Mouse (Mus musculus): ENCODE measurements around the gene E330009J07Rik. TPM values are rescaled to one million over a fixed set of nuclear protein-coding genes. Genes with fewer than 3 reads are reported as not detected.

E330009J07Rik gene
- polyA plus RNA-seq, 1 experiment, result 0.12 TPM

DNA sequence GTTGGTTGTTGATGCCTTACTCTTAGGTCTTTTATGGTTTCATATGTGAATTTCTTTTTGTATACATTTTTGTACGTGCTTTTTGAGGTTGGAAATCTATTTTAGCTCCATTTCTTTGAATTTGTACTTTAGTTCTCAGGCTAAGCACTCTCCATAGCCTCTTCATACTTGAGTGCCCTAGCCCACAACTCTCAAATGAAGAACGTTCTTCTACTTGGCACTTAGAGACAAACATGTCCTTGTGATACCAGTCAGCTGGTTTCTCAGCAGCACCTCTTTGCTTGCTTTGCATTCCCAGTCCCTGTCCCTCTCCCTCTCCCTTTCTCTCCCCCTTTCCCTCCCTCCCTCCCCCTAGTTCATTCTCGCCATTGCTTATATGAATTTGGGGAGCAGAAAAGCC, 55.8 kb downstream of the E330009J07Rik start:
- Histone ChIP-seq H3K9me3 (no peaks in the 10 kb centered on the region), H3K27me3 (replicated peaks) (no peaks in the 10 kb centered on the region), H3K36me3 (replicated peaks; ENCODE audit: low read length) (peaks cover 53% of the 10 kb centered on the region), H3K4me1 (peaks cover 1% of the 10 kb centered on the region), H3K4me3 (replicated peaks) (no peak overlapping the region)
- TF ChIP-seq GATA1 (IDR thresholded peaks at IDR 0.05; ENCODE audit: borderline replicate concordance, low read length) (no peak), FLI1 (IDR thresholded peaks at IDR 0.05; ENCODE audit: low read length) (no peak)

DNA sequence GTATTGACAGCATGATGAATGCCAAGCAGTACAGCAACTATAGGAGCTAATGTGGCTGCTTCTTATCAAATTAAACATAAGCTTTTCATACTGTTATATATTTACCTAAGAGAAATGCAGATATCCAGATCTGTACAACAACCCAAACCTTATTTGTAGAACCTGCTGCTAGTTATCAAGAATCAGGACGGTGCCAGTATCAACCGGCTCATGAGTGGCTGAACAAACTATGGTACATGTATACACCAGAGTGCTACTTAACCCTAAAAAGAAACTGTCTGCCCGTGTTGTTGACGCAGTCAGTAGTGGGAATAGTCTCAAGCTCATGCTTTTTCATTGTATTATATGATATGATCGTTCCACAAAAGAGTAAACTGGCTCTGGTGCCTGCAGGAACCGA, 64.9 kb downstream of the E330009J07Rik start:
- TF ChIP-seq FLI1 (IDR thresholded peaks at IDR 0.05; ENCODE audit: low read length) (no peak), GATA1 (IDR thresholded peaks at IDR 0.05; ENCODE audit: borderline replicate concordance, low read length) (no peak)
- Histone ChIP-seq H3K36me3 (replicated peaks; ENCODE audit: low read length) (peaks cover 52% of the 10 kb centered on the region), H3K9me3 (no peaks in the 10 kb centered on the region), H3K27me3 (replicated peaks) (no peaks in the 10 kb centered on the region), H3K4me1 (peaks cover 4% of the 10 kb centered on the region; the same call in 1 of the 2 replicates), H3K4me3 (replicated peaks) (no peak overlapping the region)

DNA sequence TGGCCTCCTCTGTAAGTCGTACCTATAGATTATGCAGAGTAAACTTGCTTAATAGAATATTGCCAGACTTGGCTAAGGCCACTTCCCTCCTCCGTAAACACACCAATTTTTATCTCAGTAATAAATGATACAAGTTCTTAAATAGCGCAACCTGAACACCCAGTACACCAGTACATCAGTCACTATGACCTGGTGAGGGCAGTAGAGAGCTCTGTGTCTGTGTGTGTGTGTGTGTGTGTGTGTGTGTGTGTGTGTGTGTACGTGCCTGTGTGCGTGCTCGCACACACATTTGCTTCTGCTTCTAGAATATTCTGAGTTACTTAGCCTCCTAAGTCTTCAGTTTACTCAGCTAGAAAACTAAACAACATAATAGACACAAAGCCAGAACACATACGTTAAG, 82.6 kb downstream of the E330009J07Rik start:
- H3K36me3 ChIP-seq (replicated peaks; ENCODE audit: low read length), result peaks cover 65% of the 10 kb centered on the region
- H3K4me3 ChIP-seq (replicated peaks), result no peak overlapping the region
- H3K4me1 ChIP-seq, result peaks cover 3% of the 10 kb centered on the region; the same call in 1 of the 2 replicates
- no peaks in the 10 kb centered on the region for H3K27me3 ChIP-seq (replicated peaks)
- TF ChIP-seq FLI1 (IDR thresholded peaks at IDR 0.05; ENCODE audit: low read length) (no peak), GATA1 (IDR thresholded peaks at IDR 0.05; ENCODE audit: borderline replicate concordance, low read length) (no peak)
- H3K9me3 ChIP-seq, result peaks cover 4% of the 10 kb centered on the region; the same call in 1 of the 2 replicates

Other genes with a start within 250 kb of the E330009J07Rik start
- gene Agk, start 111.0 kb downstream of the E330009J07Rik start, polyA plus RNA-seq (2012; ENCODE audit: insufficient read depth, low replicate concordance), result 2.2 and 3.0 TPM in 2 replicates
- 0.57 TPM in 1 of 2 replicates, not detected in the other for gene Wee2, start 3.0 kb upstream of the E330009J07Rik start, polyA plus RNA-seq (2012; ENCODE audit: insufficient read depth, low replicate concordance)
- gene Ssbp1, start 35.2 kb upstream of the E330009J07Rik start, polyA plus RNA-seq (2012; ENCODE audit: insufficient read depth, low replicate concordance), result 7.4 and 12.6 TPM in 2 replicates
- gene Tas2r137, start 55.1 kb upstream of the E330009J07Rik start, polyA plus RNA-seq (2012; ENCODE audit: insufficient read depth, low replicate concordance), result not detected in 2 replicates
- gene Tas2r108, start 57.4 kb upstream of the E330009J07Rik start, polyA plus RNA-seq (2012; ENCODE audit: insufficient read depth, low replicate concordance), result not detected in 2 replicates
- not detected in 2 replicates for gene Prss37, start 83.4 kb upstream of the E330009J07Rik start, polyA plus RNA-seq (2012; ENCODE audit: insufficient read depth, low replicate concordance)
- gene Olfr461, start 118.9 kb upstream of the E330009J07Rik start, polyA plus RNA-seq (2012; ENCODE audit: insufficient read depth, low replicate concordance), result not detected in 2 replicates
- gene Olfr460, start 133.4 kb upstream of the E330009J07Rik start, polyA plus RNA-seq (2012; ENCODE audit: insufficient read depth, low replicate concordance), result not detected in 2 replicates
- 0.02 TPM in 1 of 2 replicates, not detected in the other for gene Clec5a, start 149.7 kb upstream of the E330009J07Rik start, polyA plus RNA-seq (2012; ENCODE audit: insufficient read depth, low replicate concordance)
- not detected in 2 replicates for gene Tas2r138, start 177.2 kb upstream of the E330009J07Rik start, polyA plus RNA-seq (2012; ENCODE audit: insufficient read depth, low replicate concordance)
- gene Mgam, start 192.7 kb upstream of the E330009J07Rik start, polyA plus RNA-seq (2012; ENCODE audit: insufficient read depth, low replicate concordance), result not detected in 2 replicates

All from megakaryocyte, embryonic 14.5 days (primary cell).